Mouse (Mus musculus) forebrain, embryonic 13.5 days (tissue): Measurements from ENCODE around the gene Upk3b. TPM values are rescaled to one million over a fixed set of nuclear protein-coding genes. Genes with fewer than 3 reads are reported as not detected.
A peak's percentile ranks its signal among the peaks of the same experiment; 100 is the strongest.

ENCODE experiments used
- ATAC-seq: fragments of 200-750 bp; cut with Nextera tagmentation; 2 replicates; pipeline ENCODE4 v1.8.0; 2017
- H3K27ac ChIP-seq: fragments of 300-500 bp; sonication (generic); 2 replicates; pipeline ENCODE4 v1.5.1; 2015; ENCODE audit warnings: inconsistent platforms, mild to moderate bottlenecking, moderate library complexity
- H3K27me3 ChIP-seq: fragments of 300-500 bp; sonication (generic); 2 replicates; pipeline ENCODE4 v1.6.1; 2015; ENCODE audit warnings: mild to moderate bottlenecking, inconsistent platforms
- H3K36me3 ChIP-seq: fragments of 300-500 bp; sonication (generic); 2 replicates; pipeline ENCODE4 v1.6.1; 2015; ENCODE audit warnings: mild to moderate bottlenecking, inconsistent platforms; ENCODE audit not compliant: poor library complexity, severe bottlenecking
- H3K4me1 ChIP-seq: fragments of 300-500 bp; sonication (generic); 2 replicates; pipeline ENCODE4 v1.6.1; 2015; ENCODE audit warnings: inconsistent platforms
- H3K4me2 ChIP-seq: fragments of 300-500 bp; sonication (generic); 2 replicates; pipeline ENCODE4 v1.6.1; 2015; ENCODE audit warnings: inconsistent platforms, mild to moderate bottlenecking, moderate library complexity
- H3K4me3 ChIP-seq: fragments of 300-500 bp; sonication (generic); 2 replicates; pipeline ENCODE4 v1.5.1; 2015; ENCODE audit warnings: mild to moderate bottlenecking, inconsistent platforms
- H3K9ac ChIP-seq: fragments of 300-500 bp; sonication (generic); 2 replicates; pipeline ENCODE4 v1.6.1; 2015; ENCODE audit warnings: mild to moderate bottlenecking, inconsistent platforms
- H3K9me3 ChIP-seq: fragments of 300-500 bp; sonication (generic); replicated peaks from 2 replicates; pipeline ENCODE4 v1.6.1; 2016; ENCODE audit warnings: inconsistent platforms
- WGBS: fragments of 180-500 bp; shearing (Covaris S2); methylation state at CpG from one replicate; pipeline ENCODE4 v1.1.7; 2015; 5-methylcytosine and 5-hydroxymethylcytosine counted together
- polyA plus RNA-seq: library from polyadenylated mRNA; unstranded; fragments of >200 nt; fragmentation: Nextera tagmentation; extraction: Ambion mirVana; gene quantifications from 2 replicates; pipeline ENCODE4 v1.2.1, GENCODE M21; 2015

Gene Upk3b
- not detected in 2 replicates for polyA plus RNA-seq

- no peaks in the 10 kb centered on the region for H3K36me3 ChIP-seq
- no peak within 1 kb of the TSS for H3K4me2 ChIP-seq
- H3K27me3 ChIP-seq = no peaks in the 10 kb centered on the region
- 87% methylated on average over 17 of the region's 17 CpGs for WGBS
- no peak within 1 kb of the TSS for H3K4me3 ChIP-seq
- no peak within 1 kb of the TSS for H3K27ac ChIP-seq
- no peak within 1 kb of the TSS for H3K9ac ChIP-seq
- H3K9me3 ChIP-seq = no peaks in the 10 kb centered on the region
- 0 out of 2 replicates have a peak, but pooled peaks cover 3% of the 10 kb centered on the region for H3K4me1 ChIP-seq
- no peak for ATAC-seq
These were observed at the start of gene Upk3b for GRCm38 (mm10) chr5:136038258-136039214. Gene Upk3b (plus strand): TSS chr5:136038496.

- no peaks in the 10 kb centered on the region for H3K36me3 ChIP-seq
- no peaks in the 10 kb centered on the region for H3K9me3 ChIP-seq
- WGBS = 77% methylated on average over 5 of the region's 5 CpGs
- H3K27me3 ChIP-seq = no peaks in the 10 kb centered on the region
- no peak overlapping the region for H3K27ac ChIP-seq
- peaks cover 4% of the 10 kb centered on the region for H3K4me1 ChIP-seq
- H3K4me3 ChIP-seq = no peak overlapping the region
- no peak for ATAC-seq
- no peak overlapping the region for H3K9ac ChIP-seq
- no peak overlapping the region for H3K4me2 ChIP-seq
These were observed 47.7 kb upstream of the Upk3b start for GRCm38 (mm10) chr5:135990601-135991000.

GRCm38 (mm10) chr5:135993381-135993965 lies 44.8 kb upstream of the Upk3b start:
- Histone ChIP-seq H3K27ac (no peak overlapping the region), H3K9me3 (no peaks in the 10 kb centered on the region), H3K4me3 (no peak overlapping the region), H3K36me3 (peaks cover 22% of the 10 kb centered on the region), H3K4me1 (peaks cover 16% of the 10 kb centered on the region), H3K4me2 (no peak overlapping the region), H3K9ac (no peak overlapping the region), H3K27me3 (no peaks in the 10 kb centered on the region)
- 62% methylated on average over 5 of the region's 5 CpGs for WGBS
- no peak for ATAC-seq

GRCm38 (mm10) chr5:135994335-135994724 lies 44.0 kb upstream of the Upk3b start:
- Histone ChIP-seq H3K9ac (no peak overlapping the region), H3K27me3 (no peaks in the 10 kb centered on the region), H3K4me2 (peak overlapping the region; percentile 82; the same call in 1 of the 2 replicates), H3K4me3 (peak overlapping the region; percentile 77), H3K36me3 (peaks cover 29% of the 10 kb centered on the region), H3K4me1 (peaks cover 16% of the 10 kb centered on the region), H3K27ac (no peak overlapping the region), H3K9me3 (no peaks in the 10 kb centered on the region)
- ATAC-seq = peak; percentile 58
- 63% methylated on average over 8 of the region's 8 CpGs for WGBS

- Histone ChIP-seq H3K4me1 (peaks cover 16% of the 10 kb centered on the region), H3K9me3 (no peaks in the 10 kb centered on the region), H3K27me3 (no peaks in the 10 kb centered on the region), H3K36me3 (peaks cover 36% of the 10 kb centered on the region), H3K9ac (peak within 1 kb of the TSS; percentile 92), H3K27ac (peak within 1 kb of the TSS; percentile 74), H3K4me3 (peak within 1 kb of the TSS; percentile 77), H3K4me2 (peak within 1 kb of the TSS; percentile 82)
- WGBS = under 1% methylated on average over 47 of the region's 47 CpGs
- ATAC-seq = peak; percentile 97
These were observed 43.3 kb upstream of the Upk3b start, which contains the start of gene Dtx2 for GRCm38 (mm10) chr5:135994725-135995687. Gene Dtx2 (plus strand): TSS chr5:135994800.

- 0 out of 2 replicates have a peak overlapping the region, but pooled peaks have one; percentile 92 for H3K9ac ChIP-seq
- no peaks in the 10 kb centered on the region for H3K9me3 ChIP-seq
- 92% methylated on average over 8 of the region's 8 CpGs for WGBS
- no peak overlapping the region for H3K4me3 ChIP-seq
- peaks cover 16% of the 10 kb centered on the region for H3K4me1 ChIP-seq
- H3K27ac ChIP-seq = no peak overlapping the region
- H3K4me2 ChIP-seq = peak overlapping the region; percentile 82
- ATAC-seq = no peak
- peaks cover 45% of the 10 kb centered on the region for H3K36me3 ChIP-seq
- H3K27me3 ChIP-seq = no peaks in the 10 kb centered on the region
These were observed 42.1 kb upstream of the Upk3b start for GRCm38 (mm10) chr5:135996162-135996561.

GRCm38 (mm10) chr5:136001222-136001621 lies 37.1 kb upstream of the Upk3b start:
- H3K4me2 ChIP-seq = no peak overlapping the region
- 93% methylated on average over 6 of the region's 6 CpGs for WGBS
- peaks cover 57% of the 10 kb centered on the region for H3K36me3 ChIP-seq
- H3K9ac ChIP-seq = no peak overlapping the region
- H3K4me3 ChIP-seq = no peak overlapping the region
- peaks cover 11% of the 10 kb centered on the region for H3K4me1 ChIP-seq
- no peaks in the 10 kb centered on the region for H3K27me3 ChIP-seq
- H3K9me3 ChIP-seq = no peaks in the 10 kb centered on the region
- no peak overlapping the region for H3K27ac ChIP-seq
- ATAC-seq = no peak

GRCm38 (mm10) chr5:136002325-136002724 lies 36.0 kb upstream of the Upk3b start:
- Histone ChIP-seq H3K9me3 (no peaks in the 10 kb centered on the region), H3K4me1 (peaks cover 6% of the 10 kb centered on the region), H3K36me3 (peaks cover 47% of the 10 kb centered on the region), H3K4me2 (no peak overlapping the region), H3K27ac (no peak overlapping the region), H3K9ac (no peak overlapping the region), H3K27me3 (no peaks in the 10 kb centered on the region), H3K4me3 (no peak overlapping the region)
- WGBS = 72% methylated on average over 2 of the region's 2 CpGs
- ATAC-seq = no peak

GRCm38 (mm10) chr5:136002751-136003151 lies 35.5 kb upstream of the Upk3b start:
- Histone ChIP-seq H3K27ac (no peak overlapping the region), H3K9ac (0 out of 2 replicates have a peak overlapping the region, but pooled peaks have one; percentile 21), H3K4me1 (peaks cover 6% of the 10 kb centered on the region), H3K4me3 (no peak overlapping the region), H3K9me3 (no peaks in the 10 kb centered on the region), H3K27me3 (no peaks in the 10 kb centered on the region), H3K36me3 (peaks cover 43% of the 10 kb centered on the region), H3K4me2 (no peak overlapping the region)
- ATAC-seq = no peak
- WGBS = 27% methylated on average over 3 of the region's 3 CpGs

- H3K9ac ChIP-seq = no peak overlapping the region
- no peak overlapping the region for H3K4me3 ChIP-seq
- no peak for ATAC-seq
- no peaks in the 10 kb centered on the region for H3K9me3 ChIP-seq
- peaks cover 27% of the 10 kb centered on the region for H3K36me3 ChIP-seq
- peaks cover 6% of the 10 kb centered on the region for H3K4me1 ChIP-seq
- 85% methylated on average over 4 of the region's 4 CpGs for WGBS
- H3K4me2 ChIP-seq = no peak overlapping the region
- no peaks in the 10 kb centered on the region for H3K27me3 ChIP-seq
- H3K27ac ChIP-seq = no peak overlapping the region
These were observed 33.8 kb upstream of the Upk3b start for GRCm38 (mm10) chr5:136004537-136004936.

- Histone ChIP-seq H3K9ac (no peak overlapping the region), H3K4me3 (no peak overlapping the region), H3K9me3 (no peaks in the 10 kb centered on the region), H3K27me3 (no peaks in the 10 kb centered on the region), H3K36me3 (peaks cover 31% of the 10 kb centered on the region), H3K27ac (no peak overlapping the region), H3K4me2 (no peak overlapping the region), H3K4me1 (peaks cover 3% of the 10 kb centered on the region)
- ATAC-seq = no peak
- WGBS = 87% methylated on average over 7 of the region's 7 CpGs
These were observed 30.6 kb upstream of the Upk3b start for GRCm38 (mm10) chr5:136007745-136008144.
